Mouse (Mus musculus) central nervous system, embryonic 14 days (tissue): ENCODE data around the gene Reg2. TPM values are rescaled to one million over a fixed set of nuclear protein-coding genes. Genes with fewer than 3 reads are reported as not detected.

Source experiments
- polyA plus RNA-seq: library from polyadenylated mRNA; depleted of rRNA; stranded (reverse); fragments of >200 nt; gene quantifications from 2 replicates; pipeline ENCODE4 v1.2.3, GENCODE M21; 2012; rRNA removed

The Reg2 gene
- not detected in 2 replicates for polyA plus RNA-seq

GRCm38 (mm10) chr6:78395323-78395722 lies at the start of gene Reg2:
Gene Reg2, plus strand, starts transcription at chr6:78395623.

GRCm38 (mm10) chr6:78370357-78370756 lies 25.1 kb upstream of the Reg2 start, which contains the start of gene Reg3b:
Gene Reg3b, plus strand, starts transcription at chr6:78370657.

GRCm38 (mm10) chr6:78378765-78379164 lies 16.7 kb upstream of the Reg2 start, which contains the start of gene Reg3d:
Gene Reg3d, minus strand, starts transcription at chr6:78378865.

GRCm38 (mm10) chr6:78380409-78380808 lies 15.0 kb upstream of the Reg2 start, which contains the start of gene Reg3a:
Gene Reg3a, plus strand, starts transcription at chr6:78380709.

DNA sequence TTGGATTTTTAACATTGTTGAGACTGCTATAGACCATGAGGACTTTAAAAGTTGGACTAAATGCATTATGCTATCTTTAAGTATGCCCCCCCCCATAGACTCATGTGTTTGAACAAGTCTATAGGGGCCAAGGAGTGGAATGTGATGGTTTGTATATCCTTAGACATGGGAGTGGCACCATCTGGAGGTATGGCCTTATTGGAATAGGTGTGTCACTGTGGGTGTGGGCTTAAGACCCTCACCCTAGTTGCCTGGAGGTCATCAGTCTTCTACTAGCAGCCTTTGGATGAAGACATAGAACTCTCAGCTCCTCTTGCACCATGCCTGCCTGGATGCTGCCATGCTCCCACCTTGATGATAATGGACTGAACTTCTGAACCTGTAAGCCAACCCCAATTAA lies 27.0 kb downstream of the Reg2 start, which contains the start of gene Reg1:
TSS of gene Reg1 (plus strand) at position 301 of the 400 bp plus-strand sequence.

Other genes starting within 250 kb of the Reg2 start
- 0.66 and 1.7 TPM in 2 replicates for gene Reg3b, start 25.0 kb upstream of the Reg2 start, polyA plus RNA-seq
- not detected in 2 replicates for gene Reg3d, start 16.8 kb upstream of the Reg2 start, polyA plus RNA-seq
- not detected in 2 replicates for gene Reg3a, start 14.9 kb upstream of the Reg2 start, polyA plus RNA-seq
- not detected in 2 replicates for gene Reg1, start 27.1 kb downstream of the Reg2 start, polyA plus RNA-seq
- gene Reg3g, start 73.2 kb downstream of the Reg2 start, polyA plus RNA-seq = 0.45 TPM in 1 of 2 replicates, not detected in the other